Mouse (Mus musculus): ENCODE data around the gene Mcm3ap. TPM values are rescaled to one million over a fixed set of nuclear protein-coding genes. Genes with fewer than 3 reads are reported as not detected.

Gene Mcm3ap
- polyA plus RNA-seq, 1 experiment from 2014 or later, result 38.3 TPM

DNA sequence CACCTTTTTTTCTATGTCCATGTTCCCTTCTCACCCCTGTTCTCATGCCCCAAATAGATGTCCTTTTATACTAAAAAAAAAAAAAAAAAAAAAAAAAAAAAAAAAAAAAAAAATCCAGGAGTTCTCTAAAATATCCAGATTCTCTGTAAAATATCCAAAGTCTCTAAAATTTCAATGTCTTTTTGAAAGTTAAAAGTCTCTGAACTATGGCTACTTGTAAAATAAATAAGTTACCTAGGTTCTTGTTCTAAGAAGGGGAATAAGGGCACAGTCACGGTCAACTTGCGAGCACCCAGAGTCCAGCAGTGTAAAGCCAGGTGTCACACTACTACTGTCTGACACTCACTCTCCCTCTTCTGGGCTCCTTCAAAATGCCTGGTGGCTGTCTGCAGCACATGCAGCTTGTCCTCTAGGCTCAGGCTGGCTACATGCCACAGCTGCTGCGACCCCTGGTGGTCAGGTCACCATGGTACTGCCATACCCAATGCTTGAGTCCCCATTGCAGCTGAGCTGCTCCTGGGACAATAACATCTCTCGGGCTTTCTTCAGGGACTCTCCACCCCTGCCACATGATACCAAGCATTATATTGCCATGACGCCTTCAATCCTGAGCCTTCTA lies 44.3 kb downstream of the Mcm3ap start:
- H3K4me3 ChIP-seq (replicated peaks; ENCODE audit: low read length), result no peak overlapping the region
- H3K36me3 ChIP-seq (ENCODE audit: control insufficient read depth, insufficient read depth, low read length), result peaks cover 11% of the 10 kb centered on the region; the same call in 1 of the 2 replicates
- H3K4me1 ChIP-seq (ENCODE audit: control insufficient read depth, insufficient read depth, low read length), result no peaks in the 10 kb centered on the region

DNA sequence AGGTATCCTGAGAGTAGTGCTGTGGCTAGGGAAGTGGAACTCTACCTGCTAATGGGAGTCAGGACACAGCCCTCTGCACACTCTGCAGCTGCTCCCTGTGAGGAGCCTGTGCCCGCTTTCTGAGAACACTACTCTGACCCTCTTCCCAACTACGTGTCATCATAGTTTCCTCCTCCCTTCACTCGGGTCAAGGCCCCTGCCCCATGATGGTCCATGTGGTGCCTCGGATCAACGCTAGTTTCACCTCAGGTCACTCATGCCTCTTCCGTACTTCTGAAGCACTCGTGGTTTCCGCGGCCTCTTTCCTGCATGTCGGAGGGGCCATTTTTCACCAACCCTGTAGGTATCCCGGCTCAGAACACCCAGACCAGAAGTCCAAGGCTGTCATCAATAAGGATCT lies 62.2 kb downstream of the Mcm3ap start:
- Histone ChIP-seq H3K4me2 (ENCODE audit: low read depth, low read length) (peak overlapping the region; percentile 66), H3K4me1 (ENCODE audit: control insufficient read depth, insufficient read depth, low read length) (peaks cover 10% of the 10 kb centered on the region; the same call in 1 of the 2 replicates), H3K27ac (ENCODE audit: low read length) (no peak overlapping the region), H3K27me3 (ENCODE audit: control insufficient read depth, insufficient read depth, low read length) (no peaks in the 10 kb centered on the region), H3K36me3 (ENCODE audit: control insufficient read depth, insufficient read depth, low read length) (no peaks in the 10 kb centered on the region), H3K4me3 (replicated peaks; ENCODE audit: low read length) (peak overlapping the region; percentile 61), H3K9ac (ENCODE audit: low read length) (peak overlapping the region; percentile 81), H3K9me3 (replicated peaks; ENCODE audit: control insufficient read depth, low read length) (no peaks in the 10 kb centered on the region)
- no peak for ATAC-seq (ENCODE audit: insufficient read depth, low FRiP score)
- 0% methylated on average over 11 of the region's 11 CpGs for WGBS

More for the DNA sequence above, 44.3 kb downstream of the Mcm3ap start:
- no peak overlapping the region for H3K27ac ChIP-seq (ENCODE audit: low read length)
- peak; percentile 69 for ATAC-seq (ENCODE audit: insufficient read depth, low FRiP score)
- H3K27me3 ChIP-seq (ENCODE audit: control insufficient read depth, insufficient read depth, low read length), result no peaks in the 10 kb centered on the region
- H3K9ac ChIP-seq (ENCODE audit: low read length), result no peak overlapping the region
- H3K9me3 ChIP-seq (replicated peaks; ENCODE audit: control insufficient read depth, low read length), result peaks cover 7% of the 10 kb centered on the region; the same call in 1 of the 2 replicates
- H3K4me2 ChIP-seq (ENCODE audit: low read depth, low read length), result no peak overlapping the region
- WGBS, result 42% methylated on average over 5 of the region's 5 CpGs

DNA sequence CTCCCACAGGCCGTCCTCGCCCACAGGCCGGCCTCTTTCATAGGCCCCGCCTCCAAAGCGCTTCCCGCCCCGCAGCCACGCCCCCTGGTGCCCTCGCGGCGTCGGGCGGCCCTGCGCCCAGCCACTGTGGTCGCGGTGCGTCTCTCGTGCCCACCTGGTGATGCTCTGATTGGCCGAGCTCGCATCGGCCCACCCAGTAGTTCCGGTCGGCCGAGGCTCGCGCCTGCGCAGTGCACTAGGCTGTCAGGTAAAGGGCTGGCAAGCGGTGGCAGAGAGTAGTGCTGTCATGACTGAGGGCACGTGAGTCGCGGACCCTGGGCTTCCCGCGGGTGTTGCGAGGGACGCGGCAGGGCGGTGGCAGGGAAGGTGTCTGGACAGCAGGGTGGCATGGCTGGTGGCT lies 62.6 kb downstream of the Mcm3ap start, which contains the start of gene Lss:
Gene Lss (plus strand): TSS at position 214 of the 400 bp plus-strand sequence.
- no peaks in the 10 kb centered on the region for H3K36me3 ChIP-seq (ENCODE audit: control insufficient read depth, insufficient read depth, low read length)
- no peaks in the 10 kb centered on the region for H3K27me3 ChIP-seq (ENCODE audit: control insufficient read depth, insufficient read depth, low read length)
- H3K4me1 ChIP-seq (ENCODE audit: control insufficient read depth, insufficient read depth, low read length), result peaks cover 10% of the 10 kb centered on the region; the same call in 1 of the 2 replicates
- peak within 1 kb of the TSS; percentile 79 for H3K27ac ChIP-seq (ENCODE audit: low read length)
- under 1% methylated on average over 37 of the region's 37 CpGs for WGBS
- H3K4me3 ChIP-seq (replicated peaks; ENCODE audit: low read length), result peak within 1 kb of the TSS; percentile 61
- ATAC-seq (ENCODE audit: insufficient read depth, low FRiP score), result peak; percentile 100
- peak within 1 kb of the TSS; percentile 81 for H3K9ac ChIP-seq (ENCODE audit: low read length)
- H3K4me2 ChIP-seq (ENCODE audit: low read depth, low read length), result peak within 1 kb of the TSS; percentile 66
- H3K9me3 ChIP-seq (replicated peaks; ENCODE audit: control insufficient read depth, low read length), result no peaks in the 10 kb centered on the region

DNA sequence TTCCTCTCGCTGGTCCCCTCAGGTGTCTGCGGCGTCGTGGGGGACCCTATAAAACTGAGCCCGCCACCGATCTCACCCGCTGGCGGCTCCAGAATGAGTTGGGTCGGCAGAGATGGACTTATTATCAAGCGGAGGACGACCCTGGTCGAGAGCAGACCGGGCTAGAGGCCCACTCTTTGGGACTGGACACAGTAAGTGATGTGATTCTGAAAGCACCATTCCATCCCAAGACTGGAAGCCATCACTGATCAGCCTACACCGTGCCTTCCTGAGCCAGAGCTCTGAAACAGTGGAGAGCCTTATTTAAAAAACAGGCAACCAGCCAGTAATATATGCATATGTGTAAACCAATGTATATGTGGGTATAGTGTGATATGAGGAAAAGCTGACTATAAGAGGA lies 63.1 kb downstream of the Mcm3ap start:
- H3K4me1 ChIP-seq (ENCODE audit: control insufficient read depth, insufficient read depth, low read length), result peaks cover 10% of the 10 kb centered on the region; the same call in 1 of the 2 replicates
- H3K4me2 ChIP-seq (ENCODE audit: low read depth, low read length), result peak overlapping the region; percentile 66
- under 1% methylated on average over 14 of the region's 14 CpGs for WGBS
- no peaks in the 10 kb centered on the region for H3K27me3 ChIP-seq (ENCODE audit: control insufficient read depth, insufficient read depth, low read length)
- peak overlapping the region; percentile 79 for H3K27ac ChIP-seq (ENCODE audit: low read length)
- ATAC-seq (ENCODE audit: insufficient read depth, low FRiP score), result no peak
- H3K9ac ChIP-seq (ENCODE audit: low read length), result peak overlapping the region; percentile 81
- no peaks in the 10 kb centered on the region for H3K36me3 ChIP-seq (ENCODE audit: control insufficient read depth, insufficient read depth, low read length)
- H3K4me3 ChIP-seq (replicated peaks; ENCODE audit: low read length), result peak overlapping the region; percentile 61
- H3K9me3 ChIP-seq (replicated peaks; ENCODE audit: control insufficient read depth, low read length), result no peaks in the 10 kb centered on the region

DNA sequence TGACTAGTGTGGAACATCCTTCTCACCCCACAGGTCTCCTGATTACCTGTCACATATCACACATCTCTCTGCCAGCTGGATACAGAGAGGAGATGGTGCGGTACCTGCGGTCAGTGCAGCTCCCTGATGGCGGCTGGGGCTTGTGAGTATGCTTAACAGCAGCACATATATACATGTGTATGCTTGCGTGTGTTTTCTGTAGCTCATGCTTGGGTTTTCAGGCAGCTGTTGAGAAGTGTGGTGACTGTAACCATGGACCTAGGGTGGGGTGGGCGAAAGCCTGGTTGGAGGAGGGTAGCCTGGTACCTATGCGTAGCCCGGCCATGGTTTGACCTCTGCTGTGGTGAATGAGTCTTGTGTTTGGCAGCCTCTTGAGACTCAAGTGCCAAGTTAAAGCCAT lies 66.8 kb downstream of the Mcm3ap start:
- 93% methylated on average over 7 of the region's 7 CpGs for whole genome bisulfite sequencing
- no peak overlapping the region for H3K9ac ChIP-seq (ENCODE audit: low read length)
- H3K27me3 ChIP-seq (ENCODE audit: control insufficient read depth, insufficient read depth, low read length), result no peaks in the 10 kb centered on the region
- H3K4me1 ChIP-seq (ENCODE audit: control insufficient read depth, insufficient read depth, low read length), result peaks cover 9% of the 10 kb centered on the region; the same call in 1 of the 2 replicates
- peaks cover 11% of the 10 kb centered on the region; the same call in 1 of the 2 replicates for H3K36me3 ChIP-seq (ENCODE audit: control insufficient read depth, insufficient read depth, low read length)
- H3K4me2 ChIP-seq (ENCODE audit: low read depth, low read length), result no peak overlapping the region
- no peak for ATAC-seq (ENCODE audit: insufficient read depth, low FRiP score)
- H3K9me3 ChIP-seq (replicated peaks; ENCODE audit: control insufficient read depth, low read length), result no peaks in the 10 kb centered on the region
- no peak overlapping the region for H3K27ac ChIP-seq (ENCODE audit: low read length)
- H3K4me3 ChIP-seq (replicated peaks; ENCODE audit: low read length), result no peak overlapping the region

DNA sequence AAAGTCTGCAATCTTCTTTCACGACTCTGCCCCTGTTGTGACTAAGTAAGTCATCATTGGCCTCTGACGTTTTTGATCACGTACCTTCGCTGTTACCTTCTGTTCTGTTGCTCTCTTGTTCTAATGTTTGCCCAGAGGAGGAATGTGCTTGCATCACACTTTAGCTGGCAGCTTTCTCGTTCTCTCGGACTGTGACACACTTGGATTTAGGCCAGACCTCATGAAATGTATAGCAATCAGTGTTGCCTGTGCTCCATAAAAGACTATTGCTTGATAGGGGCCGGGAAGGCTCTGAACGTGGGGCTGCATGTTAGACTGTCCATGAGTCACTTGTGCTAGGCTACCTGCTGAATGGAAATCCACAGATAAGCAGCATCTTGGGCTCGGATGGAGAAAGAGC lies 68.9 kb downstream of the Mcm3ap start:
- peaks cover 18% of the 10 kb centered on the region for H3K36me3 ChIP-seq (ENCODE audit: control insufficient read depth, insufficient read depth, low read length)
- no peak overlapping the region for H3K9ac ChIP-seq (ENCODE audit: low read length)
- H3K27ac ChIP-seq (ENCODE audit: low read length), result no peak overlapping the region
- ATAC-seq (ENCODE audit: insufficient read depth, low FRiP score), result peak; percentile 41; the same call in 1 of the 2 replicates
- no peaks in the 10 kb centered on the region for H3K9me3 ChIP-seq (replicated peaks; ENCODE audit: control insufficient read depth, low read length)
- no peak overlapping the region for H3K4me2 ChIP-seq (ENCODE audit: low read depth, low read length)
- 73% methylated on average over 9 of the region's 9 CpGs for WGBS
- 0 out of 2 replicates have a peak, but pooled peaks cover 1% of the 10 kb centered on the region for H3K4me1 ChIP-seq (ENCODE audit: control insufficient read depth, insufficient read depth, low read length)
- H3K4me3 ChIP-seq (replicated peaks; ENCODE audit: low read length), result no peak overlapping the region
- no peaks in the 10 kb centered on the region for H3K27me3 ChIP-seq (ENCODE audit: control insufficient read depth, insufficient read depth, low read length)

DNA sequence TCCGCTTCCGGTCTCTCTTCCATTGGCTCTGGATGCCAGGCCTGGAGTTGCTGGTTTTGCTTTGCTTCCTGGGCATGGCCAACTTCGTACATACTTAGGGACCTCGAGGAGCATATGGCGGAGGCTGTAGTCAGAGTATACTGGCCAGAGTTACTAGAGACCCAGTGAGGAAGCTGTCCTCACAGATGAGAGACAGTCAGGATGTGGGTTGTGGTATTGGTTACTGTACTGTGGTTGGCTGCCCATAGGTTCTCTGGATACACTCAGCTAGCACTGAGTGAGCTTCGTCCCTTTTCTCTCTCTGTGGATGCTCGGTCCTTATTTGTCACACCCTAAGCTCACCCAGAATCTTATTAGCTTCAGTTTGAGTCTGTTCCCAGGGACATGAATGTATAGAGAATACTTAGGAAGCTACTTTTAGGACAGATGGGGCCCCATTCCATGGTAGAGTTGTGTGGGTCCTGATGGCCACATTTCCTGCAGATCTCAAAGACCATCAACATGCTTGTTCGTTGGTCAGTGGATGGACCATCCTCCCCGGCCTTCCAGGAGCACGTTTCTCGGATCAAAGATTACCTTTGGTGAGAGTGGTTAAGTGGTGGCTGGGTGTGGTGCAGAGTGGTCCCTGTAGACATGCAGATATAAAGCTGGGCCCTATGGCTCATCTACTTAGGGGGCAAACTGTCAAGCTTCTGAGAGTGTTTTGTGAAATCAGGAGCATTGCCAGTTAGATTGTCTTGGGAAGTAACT lies 72.8 kb downstream of the Mcm3ap start:
- H3K9ac ChIP-seq (ENCODE audit: low read length), result no peak overlapping the region
- H3K36me3 ChIP-seq (ENCODE audit: control insufficient read depth, insufficient read depth, low read length), result peaks cover 21% of the 10 kb centered on the region
- no peak overlapping the region for H3K4me3 ChIP-seq (replicated peaks; ENCODE audit: low read length)
- WGBS, result 94% methylated on average over 11 of the region's 11 CpGs
- no peak for ATAC-seq (ENCODE audit: insufficient read depth, low FRiP score)
- H3K27ac ChIP-seq (ENCODE audit: low read length), result no peak overlapping the region
- H3K9me3 ChIP-seq (replicated peaks; ENCODE audit: control insufficient read depth, low read length), result no peaks in the 10 kb centered on the region
- H3K4me1 ChIP-seq (ENCODE audit: control insufficient read depth, insufficient read depth, low read length), result no peaks in the 10 kb centered on the region
- no peaks in the 10 kb centered on the region for H3K27me3 ChIP-seq (ENCODE audit: control insufficient read depth, insufficient read depth, low read length)
- no peak overlapping the region for H3K4me2 ChIP-seq (ENCODE audit: low read depth, low read length)

DNA sequence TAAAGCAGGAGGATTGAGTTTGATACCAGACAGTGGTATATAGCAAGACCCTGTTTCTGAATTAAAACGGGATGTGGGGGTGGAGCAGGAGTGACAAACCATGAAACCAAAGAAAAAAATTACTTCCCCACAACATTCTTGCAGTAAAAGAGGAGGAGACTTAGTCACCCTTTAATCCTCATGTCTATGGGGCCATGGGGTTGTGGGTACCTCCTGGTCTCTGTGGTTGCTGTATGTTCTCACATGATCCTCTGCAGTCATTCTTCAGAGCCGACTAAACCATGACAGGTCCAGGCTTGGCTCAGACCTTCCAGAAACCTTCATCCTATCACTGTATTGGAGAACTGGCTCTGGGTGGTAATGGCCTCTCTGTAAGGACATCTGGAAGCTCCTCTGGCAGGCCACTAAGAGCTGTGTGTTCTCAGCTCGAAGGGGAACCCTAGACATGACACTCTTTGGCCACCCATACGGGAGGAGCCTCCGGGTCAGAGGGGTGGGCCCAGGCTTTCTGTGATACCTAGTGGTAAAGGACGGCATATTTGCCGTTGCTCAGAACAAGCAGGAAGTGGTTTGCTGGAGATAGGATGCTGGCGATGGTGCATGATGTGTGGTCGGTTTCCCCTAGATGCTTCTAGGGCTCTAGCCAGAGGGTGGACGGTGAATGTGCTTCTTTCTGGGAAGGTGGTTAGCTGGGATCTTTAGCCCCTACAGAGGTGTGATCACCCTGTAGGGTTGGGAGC lies 74.1 kb downstream of the Mcm3ap start:
- Histone ChIP-seq H3K4me1 (ENCODE audit: control insufficient read depth, insufficient read depth, low read length) (no peaks in the 10 kb centered on the region), H3K9ac (ENCODE audit: low read length) (no peak overlapping the region), H3K27me3 (ENCODE audit: control insufficient read depth, insufficient read depth, low read length) (no peaks in the 10 kb centered on the region), H3K4me2 (ENCODE audit: low read depth, low read length) (no peak overlapping the region), H3K4me3 (replicated peaks; ENCODE audit: low read length) (no peak overlapping the region), H3K36me3 (ENCODE audit: control insufficient read depth, insufficient read depth, low read length) (peaks cover 25% of the 10 kb centered on the region), H3K9me3 (replicated peaks; ENCODE audit: control insufficient read depth, low read length) (no peaks in the 10 kb centered on the region), H3K27ac (ENCODE audit: low read length) (no peak overlapping the region)
- 82% methylated on average over 10 of the region's 10 CpGs for WGBS
- no peak for ATAC-seq (ENCODE audit: insufficient read depth, low FRiP score)

Measured in stomach, embryonic 16.5 days (tissue).